Mouse (Mus musculus) neutrophil, adult 83 days (primary cell): ENCODE data around the gene Gm11111. TPM values are rescaled to one million over a fixed set of nuclear protein-coding genes. Genes with fewer than 3 reads are reported as not detected.

ENCODE experiments used
- total RNA-seq, 2 experiments: library from RNA; stranded (reverse); gene quantifications; one replicate each; pipeline ENCODE4 v1.2.4; 2023

The Gm11111 gene
- total RNA-seq: not detected

GRCm38 (mm10) chr5:98552395-98552794 lies at the start of gene Gm11111:
TSS of gene Gm11111 (plus strand) at chr5:98552695.

Other genes starting within 250 kb of the Gm11111 start
- gene Cfap299, start 223.4 kb upstream of the Gm11111 start, total RNA-seq: not detected